Mouse (Mus musculus) hindbrain, embryonic 14.5 days (tissue): ENCODE measurements at regions not wholly inside any gene's neighbourhood (a gene's known extent, or its start where the extent isn't known, plus 50 kb on each side); places are given as distances from the start of the nearest gene placed in this dataset.

Source experiments
- ATAC-seq: fragments of 200-750 bp; cut with Nextera tagmentation; 2 replicates; pipeline ENCODE4 v1.8.0; 2017; ENCODE audit warnings: moderate number of reproducible peaks, mild to moderate bottlenecking, moderate TSS enrichment, moderate library complexity; ENCODE audit not compliant: low FRiP score
- DNase-seq: peaks from one replicate; pipeline ENCODE4 v3.0.0-alpha.2; 2015; ENCODE audit warnings: low spot score
- H3K27ac ChIP-seq: fragments of 300-500 bp; sonication (generic); 2 replicates; pipeline ENCODE4 v1.5.1; 2014; ENCODE audit warnings: mild to moderate bottlenecking, moderate library complexity
- H3K27me3 ChIP-seq: fragments of 300-500 bp; sonication (generic); 2 replicates; pipeline ENCODE4 v1.6.1; 2014; ENCODE audit warnings: mild to moderate bottlenecking, low read length, mixed read lengths; ENCODE audit not compliant: control insufficient read depth, insufficient read depth
- H3K36me3 ChIP-seq: fragments of 300-500 bp; sonication (generic); replicated peaks from 2 replicates; pipeline ENCODE4 v1.6.1; 2014; ENCODE audit not compliant: control insufficient read depth, insufficient read depth
- H3K4me1 ChIP-seq: fragments of 300-500 bp; sonication (generic); replicated peaks from 2 replicates; pipeline ENCODE4 v1.6.1; 2014; ENCODE audit warnings: antibody characterized with exemption, low read length, mixed read lengths; ENCODE audit not compliant: control insufficient read depth, insufficient read depth
- H3K4me2 ChIP-seq: fragments of 300-500 bp; sonication (generic); replicated peaks from 2 replicates; pipeline ENCODE4 v1.6.1; 2014; ENCODE audit warnings: mild to moderate bottlenecking, moderate library complexity
- H3K4me3 ChIP-seq: fragments of 300-500 bp; sonication (generic); replicated peaks from 2 replicates; pipeline ENCODE4 v1.5.1; 2014; ENCODE audit warnings: mild to moderate bottlenecking, low read length
- H3K9ac ChIP-seq: fragments of 300-500 bp; sonication (generic); 2 replicates; pipeline ENCODE4 v1.6.1; 2014
- H3K9me3 ChIP-seq: fragments of 300-500 bp; sonication (generic); 2 replicates; pipeline ENCODE4 v1.6.1; 2016; ENCODE audit warnings: low read length; ENCODE audit not compliant: control insufficient read depth
- WGBS: fragments of 180-500 bp; shearing (Covaris S2); extraction: QIAGEN DNeasy Blood & Tissue Kit; methylation state at CpG from one replicate; pipeline ENCODE4 v1.1.7; 2014; 5-methylcytosine and 5-hydroxymethylcytosine counted together

DNA sequence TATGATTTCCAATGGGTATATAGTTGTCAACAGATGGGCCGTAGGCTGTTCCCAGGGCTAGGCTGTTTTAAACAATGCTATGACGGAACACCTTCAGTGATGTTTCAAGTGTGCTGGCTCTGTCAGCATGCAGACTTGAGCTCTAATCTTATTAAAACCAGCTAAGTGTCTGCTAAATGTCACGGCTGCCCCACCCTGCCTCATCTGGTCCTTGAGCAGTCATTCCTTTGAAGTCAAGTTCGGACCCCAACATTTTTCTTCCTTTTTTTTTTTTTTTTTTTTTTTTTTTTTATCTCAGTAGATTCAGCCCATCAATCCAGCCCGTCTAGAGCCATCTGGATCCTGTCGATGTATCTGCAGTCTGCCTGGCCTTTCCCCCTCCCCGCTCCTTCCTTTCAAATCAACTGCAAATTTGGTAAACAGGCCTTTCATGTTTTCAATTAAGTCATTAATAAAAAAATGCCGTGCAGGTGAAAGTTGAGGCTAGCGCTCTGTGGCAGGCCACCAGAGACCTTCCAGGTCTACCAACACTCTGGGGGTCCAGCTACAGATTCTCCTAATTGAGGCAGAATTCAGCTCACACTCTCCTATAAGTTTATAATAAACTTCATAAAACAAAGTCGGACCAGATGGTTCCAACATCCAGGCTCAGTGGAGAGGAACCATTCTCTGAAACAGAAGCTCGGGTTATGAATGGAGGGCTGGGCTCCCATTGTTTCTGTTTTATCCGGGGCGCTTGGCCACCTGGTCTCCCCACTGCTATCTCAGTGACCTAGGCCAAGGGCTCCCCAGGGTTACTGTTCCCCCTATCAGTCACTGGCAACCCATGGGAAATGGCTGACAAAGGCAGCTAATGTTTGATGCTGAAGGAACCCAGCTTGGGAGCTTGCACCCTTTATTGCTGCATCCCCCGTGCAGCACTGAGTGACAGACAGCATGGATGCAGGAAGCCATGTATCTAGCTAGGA, 56.3 kb upstream of the Gjb5 start:
- H3K27me3 ChIP-seq = no peaks in the 10 kb centered on the region
- ATAC-seq (no peak), DNase-seq (no peak)
- no peaks in the 10 kb centered on the region for H3K9me3 ChIP-seq
- H3K4me1 ChIP-seq = peaks cover 21% of the 10 kb centered on the region
- no peak overlapping the region for H3K9ac ChIP-seq
- H3K4me2 ChIP-seq = no peak overlapping the region
- H3K4me3 ChIP-seq = no peak overlapping the region
- 19% methylated on average over 14 of the region's 14 CpGs for WGBS
- no peaks in the 10 kb centered on the region for H3K36me3 ChIP-seq
- peak overlapping the region; percentile 51 for H3K27ac ChIP-seq
